Mouse (Mus musculus) heart, embryonic 15.5 days (tissue): ENCODE data around the gene Sept6. TPM values are rescaled to one million over a fixed set of nuclear protein-coding genes. Genes with fewer than 3 reads are reported as not detected.
"Not testable (repeated sequence)": the region's sequence is repeated elsewhere in the genome, so short reads cannot be mapped to it uniquely, and the experiment has no call there.

ENCODE experiments used
- ATAC-seq: fragments of 200-750 bp; cut with Nextera tagmentation; replicated peaks from 2 replicates; pipeline ENCODE4 v1.8.0; 2017; ENCODE audit warnings: low read depth, moderate TSS enrichment; ENCODE audit not compliant: insufficient number of reproducible peaks, insufficient read depth, low FRiP score
- H3K27ac ChIP-seq: fragments of 300-500 bp; sonication (generic); 2 replicates; pipeline ENCODE4 v1.5.1; 2015; ENCODE audit warnings: mild to moderate bottlenecking, inconsistent platforms
- H3K27me3 ChIP-seq: fragments of 300-500 bp; sonication (generic); 2 replicates; pipeline ENCODE4 v1.6.1; 2015; ENCODE audit warnings: inconsistent platforms
- H3K36me3 ChIP-seq: fragments of 300-500 bp; sonication (generic); 2 replicates; pipeline ENCODE4 v1.6.1; 2015; ENCODE audit warnings: mild to moderate bottlenecking, inconsistent platforms
- H3K4me1 ChIP-seq: fragments of 300-500 bp; sonication (generic); replicated peaks from 2 replicates; pipeline ENCODE4 v1.6.1; 2015; ENCODE audit warnings: inconsistent platforms
- H3K4me2 ChIP-seq: fragments of 300-500 bp; sonication (generic); 2 replicates; pipeline ENCODE4 v1.6.1; 2015; ENCODE audit warnings: inconsistent platforms, mild to moderate bottlenecking, moderate library complexity
- H3K4me3 ChIP-seq: fragments of 300-500 bp; sonication (generic); 2 replicates; pipeline ENCODE4 v1.5.1; 2015; ENCODE audit warnings: mild to moderate bottlenecking, inconsistent platforms
- H3K9ac ChIP-seq: fragments of 300-500 bp; sonication (generic); 2 replicates; pipeline ENCODE4 v1.6.1; 2015; ENCODE audit warnings: mild to moderate bottlenecking, inconsistent platforms
- H3K9me3 ChIP-seq: fragments of 300-500 bp; sonication (generic); replicated peaks from 2 replicates; pipeline ENCODE4 v1.6.1; 2016; ENCODE audit warnings: inconsistent platforms
- WGBS: fragments of 180-500 bp; shearing (Covaris S2); methylation state at CpG from one replicate; pipeline ENCODE4 v1.1.7; 2015; ENCODE audit warnings: mixed read lengths; 5-methylcytosine and 5-hydroxymethylcytosine counted together
- polyA plus RNA-seq: library from polyadenylated mRNA; unstranded; fragments of >200 nt; fragmentation: Nextera tagmentation; extraction: Ambion mirVana; gene quantifications from 2 replicates; pipeline ENCODE4 v1.2.1, GENCODE M21; 2015

Sept6 gene
- polyA plus RNA-seq, 1 experiment from 2014 or later, result 46.1 TPM

DNA sequence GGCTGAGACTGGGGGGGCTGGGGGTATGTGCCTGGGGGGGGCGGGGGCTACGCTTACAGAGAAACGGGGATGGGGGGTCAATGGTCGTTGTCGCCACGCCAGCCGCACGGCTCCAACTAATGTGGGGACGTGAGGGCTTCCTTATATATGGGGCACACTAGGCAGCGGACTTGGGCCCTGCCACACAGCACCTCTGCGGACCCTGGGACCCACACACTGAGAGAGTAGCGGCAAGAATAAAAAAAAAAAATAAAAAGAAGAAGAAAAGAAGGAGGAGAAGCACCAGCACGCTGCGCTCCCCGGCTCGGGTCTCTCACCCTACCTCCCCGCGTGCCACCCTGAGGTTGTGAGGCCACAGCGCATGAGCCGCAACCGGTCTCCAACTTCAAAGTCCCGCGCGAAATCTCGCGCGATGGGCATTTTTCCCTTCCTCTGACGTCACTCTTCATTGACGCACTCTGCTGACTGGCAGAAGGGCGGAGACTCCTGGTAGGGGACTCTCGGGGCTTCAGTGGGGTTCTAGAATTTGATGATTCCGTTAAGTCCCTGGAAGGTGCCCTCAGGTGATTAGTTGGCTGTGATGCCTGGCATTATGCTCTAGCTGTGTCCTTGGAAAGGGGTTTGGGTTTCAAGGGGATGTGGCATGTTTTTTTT is 88.4 kb downstream of the Sept6 start:
- H3K9me3 ChIP-seq, result no peaks in the 10 kb centered on the region
- peak overlapping the region; percentile 59 for H3K9ac ChIP-seq
- H3K4me2 ChIP-seq, result peak overlapping the region; percentile 78
- peak overlapping the region; percentile 74 for H3K27ac ChIP-seq
- no peaks in the 10 kb centered on the region for H3K36me3 ChIP-seq
- no peaks in the 10 kb centered on the region for H3K4me1 ChIP-seq
- ATAC-seq, result peak; percentile 91
- 8% methylated on average over 30 of the region's 32 CpGs for WGBS
- H3K4me3 ChIP-seq, result peak overlapping the region; percentile 62
- H3K27me3 ChIP-seq, result no peaks in the 10 kb centered on the region

DNA sequence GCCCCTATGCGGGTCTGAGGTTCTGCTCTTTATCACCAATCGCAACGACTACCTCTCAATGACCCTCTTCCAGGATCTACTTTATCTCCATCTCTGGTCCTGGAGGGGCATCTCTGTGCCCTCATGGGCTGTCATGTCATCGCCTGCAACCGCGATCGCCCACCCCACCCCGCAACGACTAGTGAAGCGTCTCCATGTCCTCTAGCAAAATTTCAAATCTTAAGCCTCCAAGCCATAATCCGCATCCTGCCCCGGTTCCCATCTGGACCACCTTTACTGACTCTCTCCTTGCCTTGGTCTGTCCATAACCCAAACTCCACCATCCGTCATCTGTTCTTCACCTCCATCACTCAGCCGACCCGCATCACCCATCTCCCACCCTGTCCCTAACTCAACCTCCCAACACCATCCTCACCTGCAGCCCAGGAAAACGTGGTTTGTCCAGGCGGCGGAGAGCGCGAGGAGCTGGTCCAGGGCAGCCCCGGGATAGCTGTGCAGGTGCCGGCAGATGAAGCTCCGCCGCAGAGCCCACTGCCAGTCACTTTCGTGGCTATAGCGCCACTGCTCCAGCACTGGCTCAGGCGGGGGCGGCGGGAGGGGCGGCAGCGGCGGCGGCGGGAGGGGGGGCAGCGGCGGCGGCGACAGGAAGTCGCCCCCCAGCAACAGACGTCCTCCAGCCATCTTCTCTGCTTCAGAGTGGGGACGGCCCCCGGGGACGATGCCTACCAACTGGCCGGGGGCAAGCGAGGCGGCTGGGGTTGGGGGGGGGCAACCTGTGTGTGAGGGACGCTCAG is 89.1 kb downstream of the Sept6 start, which contains the start of gene Nkrf:
Gene Nkrf, minus strand, starts transcription at position 579 of the 794 bp plus-strand sequence.
- Histone ChIP-seq H3K36me3 (no peaks in the 10 kb centered on the region), H3K27me3 (no peaks in the 10 kb centered on the region), H3K4me2 (peak within 1 kb of the TSS; percentile 78), H3K4me3 (peak within 1 kb of the TSS; percentile 62), H3K9ac (peak within 1 kb of the TSS; percentile 59), H3K4me1 (no peaks in the 10 kb centered on the region), H3K9me3 (no peaks in the 10 kb centered on the region), H3K27ac (peak within 1 kb of the TSS; percentile 74)
- 15% methylated on average over 46 of the region's 47 CpGs for WGBS
- ATAC-seq, result peak; percentile 60

- no peaks in the 10 kb centered on the region for H3K36me3 ChIP-seq
- H3K4me1 ChIP-seq, result no peaks in the 10 kb centered on the region
- WGBS, result 44% methylated on average over 3 of the region's 3 CpGs
- H3K9me3 ChIP-seq, result no peaks in the 10 kb centered on the region
- H3K4me3 ChIP-seq, result peak overlapping the region; percentile 62
- H3K27ac ChIP-seq, result no peak overlapping the region
- H3K4me2 ChIP-seq, result peak overlapping the region; percentile 78
- no peaks in the 10 kb centered on the region for H3K27me3 ChIP-seq
- H3K9ac ChIP-seq, result no peak overlapping the region
- ATAC-seq, result no peak
These were observed 89.9 kb downstream of the Sept6 start for GRCm38 (mm10) chrX:36901655-36902054.

DNA sequence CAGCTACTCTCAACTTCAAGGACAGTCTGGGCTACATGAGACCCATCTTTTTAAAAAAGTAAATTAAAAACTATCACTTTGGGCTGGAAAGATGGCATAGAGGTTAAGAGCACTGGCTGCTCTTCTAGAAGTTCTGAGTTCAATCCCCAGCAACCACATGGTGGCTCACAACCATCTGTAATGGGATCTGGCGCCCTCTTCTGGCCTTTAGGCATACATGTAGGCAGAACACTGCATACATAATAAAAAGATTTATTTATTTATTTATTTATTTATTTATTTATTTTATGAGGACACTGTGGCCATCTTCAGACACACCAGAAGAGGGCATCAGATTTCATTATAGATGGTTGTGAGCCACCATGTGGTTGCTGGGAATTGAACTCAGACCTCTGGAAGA is 92.7 kb downstream of the Sept6 start:
- not testable (repeated sequence) for H3K4me2 ChIP-seq, H3K9me3 ChIP-seq, ATAC-seq, H3K4me1 ChIP-seq, H3K4me3 ChIP-seq, H3K9ac ChIP-seq, H3K27me3 ChIP-seq, H3K36me3 ChIP-seq, H3K27ac ChIP-seq
- WGBS, result 39% methylated on average over 1 of the region's 1 CpGs

DNA sequence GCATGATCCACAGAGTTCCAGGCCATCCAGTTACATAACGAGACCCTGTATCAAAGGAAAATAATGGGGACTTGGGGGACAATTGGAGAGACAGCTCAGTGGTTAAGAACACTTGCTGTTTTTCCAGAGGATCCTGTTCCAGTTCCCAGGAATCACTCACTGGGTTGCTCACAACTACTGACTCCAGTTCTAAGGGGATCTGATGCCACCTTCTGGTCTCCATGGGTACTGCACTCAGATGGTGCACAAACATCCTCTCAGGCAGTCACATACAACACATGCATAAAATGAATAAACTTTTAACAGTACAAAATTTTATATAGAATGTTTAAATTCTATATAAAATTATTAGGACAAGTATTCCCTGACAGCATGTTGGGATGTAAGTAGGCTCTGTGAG is 106.9 kb downstream of the Sept6 start:
- no peak overlapping the region for H3K9ac ChIP-seq
- H3K4me3 ChIP-seq, result no peak overlapping the region
- no peak for ATAC-seq
- H3K9me3 ChIP-seq, result no peaks in the 10 kb centered on the region
- WGBS, result 89% methylated on average over 1 of the region's 1 CpGs
- H3K27ac ChIP-seq, result no peak overlapping the region
- H3K4me2 ChIP-seq, result no peak overlapping the region
- peaks cover 9% of the 10 kb centered on the region for H3K36me3 ChIP-seq
- H3K4me1 ChIP-seq, result no peaks in the 10 kb centered on the region
- H3K27me3 ChIP-seq, result no peaks in the 10 kb centered on the region

- Histone ChIP-seq H3K27me3 (no peaks in the 10 kb centered on the region), H3K9ac (peak overlapping the region; percentile 71), H3K9me3 (no peaks in the 10 kb centered on the region), H3K4me3 (peak overlapping the region; percentile 67), H3K27ac (peak overlapping the region; percentile 75), H3K36me3 (no peaks in the 10 kb centered on the region), H3K4me2 (peak overlapping the region; percentile 63), H3K4me1 (0 out of 2 replicates have a peak, but pooled peaks cover 3% of the 10 kb centered on the region)
- 7% methylated on average over 33 of the region's 36 CpGs for WGBS
- ATAC-seq, result peak; percentile 28; the same call in 1 of the 2 replicates
These were observed 116.9 kb downstream of the Sept6 start for GRCm38 (mm10) chrX:36874704-36875128.

DNA sequence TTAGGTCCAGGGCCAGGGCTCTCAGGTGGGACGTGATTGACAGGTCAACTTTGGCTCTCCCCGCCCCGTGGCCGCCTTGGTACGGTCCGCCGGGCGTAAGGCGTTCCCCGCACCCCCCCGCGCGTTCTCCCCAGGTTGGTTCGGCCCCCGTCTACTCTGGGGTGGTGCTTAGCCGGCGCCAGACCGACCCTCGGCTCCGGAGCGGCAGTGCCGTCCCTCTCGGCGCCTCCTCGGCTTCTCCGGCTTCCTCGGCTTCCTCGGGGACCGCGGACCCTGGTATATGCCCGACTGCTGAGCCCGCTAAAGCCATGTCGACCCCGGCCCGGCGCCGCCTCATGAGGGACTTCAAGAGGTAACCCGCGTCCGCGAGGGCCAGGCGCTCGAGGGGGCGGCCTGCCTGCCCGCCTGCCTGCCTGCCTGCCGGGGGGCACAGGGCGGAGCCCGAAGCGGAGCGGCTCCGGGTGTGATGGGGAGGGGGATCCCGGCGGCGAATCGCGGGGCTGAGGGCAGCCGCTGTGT is 117.4 kb downstream of the Sept6 start:
- Histone ChIP-seq H3K4me3 (peak overlapping the region; percentile 67), H3K9ac (peak overlapping the region; percentile 71), H3K27ac (peak overlapping the region; percentile 75), H3K36me3 (no peaks in the 10 kb centered on the region), H3K9me3 (no peaks in the 10 kb centered on the region), H3K27me3 (no peaks in the 10 kb centered on the region), H3K4me1 (0 out of 2 replicates have a peak, but pooled peaks cover 3% of the 10 kb centered on the region), H3K4me2 (peak overlapping the region; percentile 63)
- peak; percentile 95 for ATAC-seq
- 19% methylated on average over 45 of the region's 57 CpGs for WGBS

DNA sequence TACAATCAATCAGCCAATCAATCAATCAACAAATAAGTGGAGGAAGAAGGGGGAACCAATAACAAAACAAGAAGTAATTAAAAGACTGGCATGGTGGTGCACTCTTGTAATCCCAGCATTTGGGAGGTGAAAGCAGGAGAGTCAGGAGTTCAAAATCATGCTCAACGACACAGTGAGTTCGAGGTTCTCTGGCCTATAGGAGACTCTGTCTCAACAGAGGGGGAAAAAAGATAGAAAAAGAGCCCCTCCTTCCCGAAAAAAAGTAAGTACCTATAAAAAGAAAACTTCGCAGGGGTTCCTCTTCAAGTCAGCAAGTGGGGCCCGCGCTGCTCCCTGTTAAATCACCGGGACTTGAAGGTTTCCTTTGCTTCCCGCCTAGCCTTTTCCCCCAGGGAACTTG is 117.8 kb downstream of the Sept6 start, which contains the start of the genes Ube2a and C330007P06Rik:
Gene Ube2a, plus strand, starts transcription at position 136 of the 400 bp plus-strand sequence.
Gene C330007P06Rik, minus strand, starts transcription at position 347 of the 400 bp plus-strand sequence.
- peak within 1 kb of the TSS; percentile 67 for H3K4me3 ChIP-seq
- H3K9me3 ChIP-seq, result no peaks in the 10 kb centered on the region
- no peaks in the 10 kb centered on the region for H3K27me3 ChIP-seq
- H3K9ac ChIP-seq, result peak within 1 kb of the TSS; percentile 71
- 0 out of 2 replicates have a peak, but pooled peaks have one; percentile 3 for ATAC-seq
- peak within 1 kb of the TSS; percentile 63 for H3K4me2 ChIP-seq
- H3K36me3 ChIP-seq, result no peaks in the 10 kb centered on the region
- WGBS, result 17% methylated on average over 8 of the region's 8 CpGs
- H3K27ac ChIP-seq, result peak within 1 kb of the TSS; percentile 75
- 0 out of 2 replicates have a peak, but pooled peaks cover 3% of the 10 kb centered on the region for H3K4me1 ChIP-seq

DNA sequence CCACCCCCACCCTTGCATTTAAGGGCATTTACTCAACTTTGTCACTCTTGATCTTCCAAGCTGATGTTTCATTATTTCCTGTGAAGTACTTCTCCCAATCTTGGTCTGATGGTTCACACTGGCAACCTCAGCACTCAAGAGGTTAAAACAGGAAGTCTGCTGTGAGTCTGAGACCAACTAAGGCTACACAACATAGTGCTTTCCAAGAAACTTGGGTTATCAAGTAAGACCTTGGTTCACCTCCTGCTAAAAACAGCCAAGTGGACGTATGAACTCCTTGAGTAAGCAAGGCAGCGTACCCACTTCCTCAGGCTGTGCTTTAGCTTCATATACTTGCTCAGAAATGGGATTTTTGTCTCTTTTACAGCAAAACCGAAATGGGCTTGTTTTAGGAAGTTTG is 121.2 kb downstream of the Sept6 start:
- Histone ChIP-seq H3K9ac (no peak overlapping the region), H3K4me2 (no peak overlapping the region), H3K27ac (no peak overlapping the region), H3K9me3 (no peaks in the 10 kb centered on the region), H3K36me3 (no peaks in the 10 kb centered on the region), H3K4me1 (0 out of 2 replicates have a peak, but pooled peaks cover under 1% of the 10 kb centered on the region), H3K4me3 (no peak overlapping the region), H3K27me3 (no peaks in the 10 kb centered on the region)
- 58% methylated on average over 3 of the region's 3 CpGs for WGBS
- no peak for ATAC-seq

DNA sequence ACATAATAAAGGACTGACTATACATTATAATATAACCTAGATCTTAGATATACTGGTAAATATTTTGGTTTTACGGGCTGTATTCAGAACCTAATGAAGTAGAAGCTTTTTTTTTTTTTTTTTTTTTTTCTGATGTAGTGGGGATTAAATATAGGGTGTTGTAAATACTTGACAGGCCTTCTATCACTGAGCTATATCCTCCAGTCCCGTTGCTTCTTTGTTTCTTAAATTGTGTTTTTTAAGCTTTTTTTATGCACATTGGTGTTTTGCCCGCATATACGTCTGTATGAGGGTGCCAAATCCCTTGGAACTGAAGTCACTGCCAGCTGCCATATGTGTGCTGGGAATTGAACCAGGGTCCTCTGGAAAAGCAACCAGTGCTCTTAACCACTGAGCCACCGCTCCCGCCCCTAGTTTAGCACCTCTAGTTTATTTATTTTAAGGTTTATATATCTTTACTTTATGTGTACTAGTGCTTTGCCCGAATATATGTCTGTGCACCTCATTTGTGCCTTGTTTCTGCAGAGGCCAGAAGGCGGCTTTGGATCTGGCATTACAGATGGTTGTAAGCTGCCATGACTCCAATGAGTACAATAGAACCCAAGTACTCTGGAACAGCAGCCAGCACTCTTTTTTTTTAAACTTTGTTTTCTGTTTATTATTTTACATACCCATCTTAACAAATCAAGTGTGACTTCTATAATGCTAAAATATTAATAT is 126.8 kb downstream of the Sept6 start:
- Histone ChIP-seq H3K4me1 (no peaks in the 10 kb centered on the region; the same call in 1 of the 2 replicates), H3K4me3 (peak overlapping the region; percentile 54), H3K27me3 (no peaks in the 10 kb centered on the region), H3K9me3 (no peaks in the 10 kb centered on the region), H3K4me2 (peak overlapping the region; percentile 38; the same call in 1 of the 2 replicates), H3K9ac (no peak overlapping the region), H3K36me3 (no peaks in the 10 kb centered on the region), H3K27ac (peak overlapping the region; percentile 73)
- 46% methylated on average over 8 of the region's 8 CpGs for WGBS
- ATAC-seq, result no peak
